Mouse (Mus musculus) spleen, adult 2 months (tissue): Measurements from ENCODE around the gene B3gnt9. TPM values are rescaled to one million over a fixed set of nuclear protein-coding genes. Genes with fewer than 3 reads are reported as not detected.

Experiments used
- DNase-seq, 2 experiments: peaks; one replicate each; pipeline versions ENCODE4 v3.0.0 to v3.0.0-alpha.2; 2012 to 2021; ENCODE audit warnings: low spot score in 2 of 2, low read depth in 1 of 2
- H3K27ac ChIP-seq: fragments of 200-500 bp; 2 replicates; pipeline ENCODE4 v1.5.1; 2012; ENCODE audit warnings: low read length, inconsistent platforms; ENCODE audit not compliant: insufficient read depth
- H3K27me3 ChIP-seq: fragments of 200-500 bp; 2 replicates; pipeline ENCODE4 v1.6.1; 2012; ENCODE audit warnings: mild to moderate bottlenecking, moderate library complexity, low read length, inconsistent platforms; ENCODE audit not compliant: control insufficient read depth, insufficient read depth
- H3K36me3 ChIP-seq: fragments of 200-500 bp; 2 replicates; pipeline ENCODE4 v1.6.1; 2012; ENCODE audit warnings: mild to moderate bottlenecking, low read length, inconsistent platforms; ENCODE audit not compliant: control insufficient read depth, insufficient read depth
- H3K4me1 ChIP-seq: fragments of 200-500 bp; 2 replicates; pipeline ENCODE4 v1.6.1; 2011; ENCODE audit warnings: inconsistent platforms; ENCODE audit not compliant: control insufficient read depth, insufficient read depth, insufficient read length
- H3K4me3 ChIP-seq: fragments of 200-500 bp; 2 replicates; pipeline ENCODE4 v1.5.1; 2011; ENCODE audit warnings: mild to moderate bottlenecking, inconsistent platforms; ENCODE audit not compliant: insufficient read depth, insufficient read length; ENCODE audit errors: extremely low read depth
- CTCF ChIP-seq: fragments of 200-500 bp; IDR thresholded peaks from 2 replicates; pipeline ENCODE4 v1.5.1; 2011; ENCODE audit warnings: mild to moderate bottlenecking, inconsistent platforms; ENCODE audit not compliant: insufficient read depth, insufficient read length, insufficient replicate concordance; ENCODE audit errors: extremely low read depth
- POLR2A ChIP-seq: fragments of 200-500 bp; IDR thresholded peaks from 2 replicates; pipeline ENCODE4 v1.6.1; 2011; ENCODE audit warnings: low read depth, low read length, inconsistent platforms
- WGBS: fragments of 180-500 bp; shearing (Covaris S2); methylation state at CpG from one replicate; pipeline ENCODE4 v1.1.7; 2018; 5-methylcytosine and 5-hydroxymethylcytosine counted together
- polyA plus RNA-seq: library from polyadenylated mRNA; depleted of rRNA; stranded (reverse); fragments of >200 nt; gene quantifications from 2 replicates; pipeline ENCODE4 v1.2.3, GENCODE M21; 2012

B3gnt9 gene
- polyA plus RNA-seq, 1 experiment, result 11.5 TPM

DNA sequence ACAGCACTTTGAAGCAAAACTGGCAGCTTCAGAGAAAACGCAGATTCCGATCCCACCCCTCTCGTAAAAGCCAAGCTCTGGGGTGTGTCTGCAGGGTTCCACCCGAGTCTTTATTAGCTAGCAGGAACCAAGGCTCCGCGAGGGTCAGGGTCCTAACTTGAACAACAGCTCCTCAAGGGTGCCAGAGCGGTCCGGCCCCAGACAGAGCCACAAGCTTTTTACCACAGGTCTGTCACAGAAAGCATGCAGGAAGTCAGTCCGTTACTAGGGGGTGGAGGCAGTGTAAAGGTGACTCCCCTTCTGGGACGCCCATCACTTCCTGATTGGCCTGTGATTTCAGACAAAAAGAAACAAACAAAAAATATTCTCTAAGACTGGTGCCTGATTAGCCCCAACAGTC, 10.2 kb upstream of the B3gnt9 start:
- Histone ChIP-seq H3K27ac (peak overlapping the region; percentile 59), H3K4me3 (peak overlapping the region; percentile 96), H3K4me1 (peaks cover 21% of the 10 kb centered on the region), H3K36me3 (peaks cover 4% of the 10 kb centered on the region), H3K27me3 (0 out of 2 replicates have a peak, but pooled peaks cover 4% of the 10 kb centered on the region)
- DNase-seq, result peak; percentile 52 to 58
- WGBS, result under 1% methylated on average over 10 of the region's 10 CpGs
- no peak for TF ChIP-seq POLR2A

DNA sequence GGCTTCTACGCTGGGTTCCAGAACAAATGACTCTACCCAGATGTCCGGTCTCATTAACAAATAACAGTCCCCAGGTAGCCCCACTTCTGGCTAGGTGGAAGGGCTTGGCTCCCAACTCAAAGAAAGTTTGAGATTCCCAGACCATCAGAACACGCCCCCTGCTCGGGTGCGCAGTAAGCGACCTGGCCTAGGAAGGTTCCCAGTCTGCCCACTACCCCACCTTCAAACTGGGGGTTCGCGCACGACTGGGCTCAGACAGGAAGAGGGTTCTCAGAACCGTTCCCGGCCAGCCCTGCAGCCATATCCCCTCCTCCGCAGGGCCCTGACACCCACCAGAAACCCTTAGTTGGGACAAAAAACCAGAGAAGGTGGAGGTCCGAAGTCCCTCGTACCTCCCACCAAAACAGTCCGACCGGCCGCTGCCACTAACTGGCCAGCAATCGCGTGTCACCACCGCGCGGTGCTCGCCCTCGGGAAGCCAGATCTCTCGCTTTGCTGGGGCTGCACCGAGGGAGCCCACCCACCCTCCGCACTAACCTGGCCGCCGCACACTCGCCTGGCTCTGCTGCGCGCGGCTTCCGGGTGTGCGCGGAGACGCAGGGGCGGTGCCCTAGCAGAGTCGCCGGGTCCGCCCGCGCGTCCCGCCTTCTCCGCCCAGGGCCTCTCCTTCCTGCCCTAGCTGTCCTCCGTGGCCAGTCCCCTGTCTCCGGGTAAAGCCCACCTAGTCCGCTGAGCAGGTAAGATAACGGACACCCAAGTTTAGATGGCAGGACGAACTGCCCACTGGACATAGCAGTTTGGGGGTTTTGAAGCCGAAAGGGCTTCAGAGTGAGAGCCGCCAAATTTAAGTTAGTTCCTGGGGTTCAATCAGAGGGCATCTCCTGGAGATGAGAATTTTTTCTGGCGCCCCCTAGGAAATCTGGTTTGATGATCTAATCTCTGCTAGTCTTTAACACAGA, 9.3 kb upstream of the B3gnt9 start, which contains the start of the genes Tradd and Fbxl8:
Gene Tradd, minus strand, starts transcription at position 586 of the 959 bp plus-strand sequence.
Gene Fbxl8, plus strand, starts transcription at position 625 of the 959 bp plus-strand sequence.
- TF ChIP-seq CTCF (no peak), POLR2A (peak; percentile 71)
- Histone ChIP-seq H3K27ac (peak within 1 kb of the TSS; percentile 69), H3K27me3 (no peaks in the 10 kb centered on the region), H3K4me1 (peaks cover 28% of the 10 kb centered on the region), H3K36me3 (peaks cover 4% of the 10 kb centered on the region), H3K4me3 (peak within 1 kb of the TSS; percentile 96)
- peak; percentile 22 to 77 for DNase-seq
- WGBS, result 1% methylated on average over 54 of the region's 54 CpGs

DNA sequence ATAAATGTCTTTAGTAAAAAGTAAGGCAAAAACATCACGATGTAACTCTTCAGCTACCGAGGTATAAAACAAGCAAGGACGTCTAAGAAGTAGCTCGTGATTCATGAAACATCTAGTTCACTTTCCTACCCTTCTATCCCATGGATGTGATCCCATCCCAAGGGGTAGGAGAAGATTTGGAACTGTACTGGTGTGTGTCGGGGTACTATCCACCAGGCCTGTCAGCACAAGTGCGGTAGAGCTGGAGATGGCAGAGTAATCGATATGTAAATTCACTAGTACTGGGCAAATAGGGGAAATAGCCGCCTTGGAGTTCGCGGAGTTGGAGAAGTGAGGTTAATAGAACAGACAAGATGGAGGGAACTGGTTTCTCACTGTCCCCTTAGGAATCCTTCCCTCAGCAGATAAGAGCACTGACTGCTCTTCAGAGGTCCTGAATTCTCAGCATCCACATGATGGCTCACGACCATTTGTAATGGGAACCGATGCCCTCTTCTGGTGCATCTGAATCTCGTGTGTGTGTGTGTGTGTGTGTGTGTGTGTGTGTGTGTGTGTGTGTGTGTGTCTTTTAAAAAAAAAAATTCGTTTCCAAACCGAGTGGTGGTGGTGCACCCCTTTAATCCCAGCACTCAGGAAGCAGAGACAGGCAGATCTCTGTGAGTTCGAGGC, 8.4 kb upstream of the B3gnt9 start:
- H3K36me3 ChIP-seq, result peaks cover 2% of the 10 kb centered on the region
- WGBS, result 58% methylated on average over 16 of the region's 16 CpGs
- H3K4me3 ChIP-seq, result peak overlapping the region; percentile 96; the same call in 1 of the 2 replicates
- H3K27ac ChIP-seq, result no peak overlapping the region
- no peak for TF ChIP-seq POLR2A
- TF ChIP-seq CTCF, result no peak
- DNase-seq, result no peak
- H3K27me3 ChIP-seq, result no peaks in the 10 kb centered on the region
- H3K4me1 ChIP-seq, result peaks cover 23% of the 10 kb centered on the region

DNA sequence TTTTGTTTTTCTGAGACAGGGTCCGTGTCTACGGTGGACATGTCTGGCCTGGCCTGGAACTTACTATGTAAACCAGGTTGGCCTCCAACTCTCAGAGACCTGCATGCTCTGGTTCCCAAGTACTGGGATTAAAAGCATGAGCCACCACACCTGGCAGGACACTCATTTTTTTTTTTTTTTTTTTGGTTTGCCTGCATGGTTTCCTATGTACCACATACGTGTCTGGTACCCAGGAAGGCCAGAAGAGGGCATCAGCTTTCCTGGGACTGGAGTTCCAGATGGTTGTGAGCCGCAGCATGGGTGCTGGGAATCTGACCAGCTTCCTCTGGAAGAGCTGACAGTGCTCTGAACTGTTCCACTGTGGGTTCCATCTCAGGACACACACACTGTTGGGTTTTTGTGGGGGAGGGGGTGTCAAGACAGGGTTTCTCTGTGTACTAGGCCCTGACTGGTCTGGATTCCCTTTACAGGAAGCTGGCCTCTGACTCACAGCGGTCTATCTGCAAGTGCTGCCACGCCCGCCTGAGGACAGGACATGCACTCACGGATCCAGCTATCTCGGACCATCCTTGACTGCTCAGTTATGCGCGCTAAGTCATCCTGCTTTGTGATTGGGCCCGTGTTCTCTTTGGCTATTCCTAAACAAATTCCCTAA, 6.5 kb upstream of the B3gnt9 start:
- no peaks in the 10 kb centered on the region for H3K27me3 ChIP-seq
- TF ChIP-seq POLR2A (no peak), CTCF (no peak)
- no peak overlapping the region for H3K4me3 ChIP-seq
- 92% methylated on average over 12 of the region's 12 CpGs for WGBS
- H3K4me1 ChIP-seq, result peaks cover 20% of the 10 kb centered on the region
- DNase-seq, result no peak
- H3K27ac ChIP-seq, result no peak overlapping the region
- H3K36me3 ChIP-seq, result no peaks in the 10 kb centered on the region; the same call in 1 of the 2 replicates

DNA sequence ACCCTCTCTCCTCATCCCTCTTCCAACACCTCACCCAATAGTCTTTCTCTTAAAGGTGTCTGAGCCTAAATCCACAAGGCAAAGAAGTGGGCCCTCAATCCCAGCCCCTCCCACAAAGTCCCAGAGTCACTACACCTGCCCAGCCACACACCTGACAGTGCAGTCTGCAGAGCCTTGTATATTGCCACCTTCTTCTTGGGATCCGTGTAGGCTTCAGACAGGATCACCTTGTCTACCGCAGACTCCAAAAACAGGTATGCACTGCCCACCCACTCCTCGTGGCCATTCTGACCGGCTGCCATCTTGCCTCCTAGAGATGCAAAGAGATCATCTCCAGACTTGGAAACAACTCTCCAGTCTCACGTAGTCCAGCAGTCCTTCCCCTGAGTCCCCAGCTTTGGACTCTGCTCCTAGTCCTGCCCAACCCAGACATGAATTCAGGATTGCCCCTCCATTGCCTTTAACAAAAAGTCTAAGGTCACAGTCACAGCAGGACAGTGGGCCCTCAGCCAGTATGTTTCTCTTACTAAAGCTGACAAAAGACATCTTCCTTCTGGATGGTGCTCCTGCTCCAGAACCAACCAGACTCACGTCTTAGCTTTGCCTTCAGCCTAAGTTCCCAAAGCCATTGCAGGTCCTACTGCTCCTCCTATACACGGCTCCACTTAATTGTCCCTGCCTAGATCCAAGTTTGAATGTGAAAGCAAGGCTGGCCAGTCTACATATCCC, 5.6 kb upstream of the B3gnt9 start:
- H3K27me3 ChIP-seq, result no peaks in the 10 kb centered on the region
- no peak for DNase-seq

DNA sequence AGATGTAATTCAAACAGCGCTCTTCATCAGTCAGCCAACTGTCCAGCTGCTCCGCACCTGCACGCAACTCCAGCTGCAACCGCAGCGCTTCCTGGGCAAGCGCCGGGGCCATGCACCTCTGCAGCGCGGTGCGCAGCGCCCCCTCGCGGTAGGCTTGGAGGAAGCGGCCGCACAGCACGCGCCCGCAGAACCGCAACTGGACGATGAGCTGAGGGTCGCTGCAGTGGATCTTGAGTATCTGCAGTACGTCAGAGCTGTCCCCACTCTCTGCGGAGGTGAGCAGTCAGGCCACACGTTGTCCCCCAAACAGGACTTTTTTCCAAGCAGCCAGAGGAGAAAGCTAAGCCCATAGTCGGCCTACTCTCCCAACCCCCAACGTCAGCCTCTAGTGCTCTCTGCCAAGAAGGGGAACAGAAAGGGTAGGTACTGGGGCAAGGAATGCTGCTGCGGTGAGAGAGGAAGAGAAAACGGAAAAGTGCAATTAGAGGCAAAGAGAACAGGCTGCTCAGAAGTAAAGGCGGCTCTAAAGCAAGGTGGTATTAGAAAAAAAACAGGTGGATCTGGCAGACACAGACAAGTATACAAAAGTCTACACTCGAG, 4.9 kb upstream of the B3gnt9 start:
- Histone ChIP-seq H3K4me3 (peak overlapping the region; percentile 36; the same call in 1 of the 2 replicates), H3K27ac (no peak overlapping the region), H3K4me1 (peaks cover 23% of the 10 kb centered on the region), H3K36me3 (no peaks in the 10 kb centered on the region; the same call in 1 of the 2 replicates), H3K27me3 (no peaks in the 10 kb centered on the region)
- WGBS, result 3% methylated on average over 30 of the region's 30 CpGs
- TF ChIP-seq POLR2A, result no peak
- TF ChIP-seq CTCF, result peak; percentile 92
- DNase-seq, result peak; percentile 45 to 66

More for the DNA sequence above, 5.6 kb upstream of the B3gnt9 start:
- Histone ChIP-seq H3K4me1 (peaks cover 20% of the 10 kb centered on the region), H3K27ac (no peak overlapping the region), H3K4me3 (no peak overlapping the region), H3K36me3 (no peaks in the 10 kb centered on the region; the same call in 1 of the 2 replicates)
- WGBS, result 86% methylated on average over 7 of the region's 7 CpGs
- no peak for TF ChIP-seq CTCF
- no peak for TF ChIP-seq POLR2A
